Mouse (Mus musculus) naive thymus-derived CD4-positive, alpha-beta T cell, adult 2 months (primary cell): ENCODE results near the gene Lhfpl4.

ENCODE experiments used
- DNase-seq: peaks from one replicate; pipeline ENCODE4 v3.0.0-alpha.2; 2011; ENCODE audit warnings: low read depth

Lhfpl4 gene

GRCm38 (mm10) chr6:113168316-113168975, 26.7 kb downstream of the Lhfpl4 start:
- DNase-seq, result no peak

- DNase-seq, result no peak
Measured at GRCm38 (mm10) chr6:113166661-113167251, 28.4 kb downstream of the Lhfpl4 start.

GRCm38 (mm10) chr6:113163513-113163912, 31.7 kb downstream of the Lhfpl4 start:
- DNase-seq, result no peak

- no peak for DNase-seq
Measured at GRCm38 (mm10) chr6:113161982-113162381, 33.2 kb downstream of the Lhfpl4 start.

- DNase-seq, result no peak
Measured at GRCm38 (mm10) chr6:113160106-113160505, 35.1 kb downstream of the Lhfpl4 start.

- DNase-seq, result no peak
Measured at GRCm38 (mm10) chr6:113156064-113156463, 39.1 kb downstream of the Lhfpl4 start.

- DNase-seq, result no peak
Measured at GRCm38 (mm10) chr6:113154886-113155285, 40.3 kb downstream of the Lhfpl4 start.

GRCm38 (mm10) chr6:113154071-113154470, 41.1 kb downstream of the Lhfpl4 start:
- DNase-seq, result no peak

GRCm38 (mm10) chr6:113145249-113145648, 49.9 kb downstream of the Lhfpl4 start:
- no peak for DNase-seq

GRCm38 (mm10) chr6:113144764-113145163, 50.4 kb downstream of the Lhfpl4 start:
- DNase-seq, result no peak

GRCm38 (mm10) chr6:113141389-113142094, 53.6 kb downstream of the Lhfpl4 start:
- no peak for DNase-seq

GRCm38 (mm10) chr6:113133360-113133759, 61.8 kb downstream of the Lhfpl4 start:
- DNase-seq, result no peak

GRCm38 (mm10) chr6:113120806-113121205, 74.4 kb downstream of the Lhfpl4 start:
- no peak for DNase-seq
